Mouse (Mus musculus) embryonic facial prominence, embryonic 13.5 days (tissue): ENCODE data around the gene Ppie. TPM values are rescaled to one million over a fixed set of nuclear protein-coding genes. Genes with fewer than 3 reads are reported as not detected.
"Not testable (repeated sequence)": the region's sequence is repeated elsewhere in the genome, so short reads cannot be mapped to it uniquely, and the experiment has no call there.

Source experiments
- ATAC-seq: fragments of 200-750 bp; cut with Nextera tagmentation; 2 replicates; pipeline ENCODE4 v1.8.0; 2017; ENCODE audit warnings: low read depth; ENCODE audit not compliant: insufficient number of reproducible peaks, insufficient read depth, low FRiP score, low TSS enrichment
- H3K27ac ChIP-seq: fragments of 300-500 bp; sonication (generic); 2 replicates; pipeline ENCODE4 v1.5.1; 2015; ENCODE audit warnings: moderate library complexity, mild to moderate bottlenecking, inconsistent platforms
- H3K27me3 ChIP-seq: fragments of 300-500 bp; sonication (generic); 2 replicates; pipeline ENCODE4 v1.6.1; 2015; ENCODE audit warnings: mild to moderate bottlenecking, inconsistent platforms
- H3K36me3 ChIP-seq: fragments of 300-500 bp; sonication (generic); 2 replicates; pipeline ENCODE4 v1.6.1; 2015; ENCODE audit warnings: mild to moderate bottlenecking, inconsistent platforms
- H3K4me1 ChIP-seq: fragments of 300-500 bp; sonication (generic); 2 replicates; pipeline ENCODE4 v1.6.1; 2015; ENCODE audit warnings: inconsistent platforms
- H3K4me2 ChIP-seq: fragments of 300-500 bp; sonication (generic); 2 replicates; pipeline ENCODE4 v1.6.1; 2015; ENCODE audit warnings: moderate library complexity, mild to moderate bottlenecking, inconsistent platforms
- H3K4me3 ChIP-seq: fragments of 300-500 bp; sonication (generic); 2 replicates; pipeline ENCODE4 v1.5.1; 2015; ENCODE audit warnings: mild to moderate bottlenecking, inconsistent platforms
- H3K9ac ChIP-seq: fragments of 300-500 bp; sonication (generic); 2 replicates; pipeline ENCODE4 v1.6.1; 2015; ENCODE audit warnings: mild to moderate bottlenecking, inconsistent platforms
- H3K9me3 ChIP-seq: fragments of 300-500 bp; sonication (generic); 2 replicates; pipeline ENCODE4 v1.6.1; 2016; ENCODE audit warnings: inconsistent platforms
- WGBS: fragments of 180-500 bp; shearing (Covaris S2); methylation state at CpG from one replicate; pipeline ENCODE4 v1.1.7; 2015; ENCODE audit warnings: mixed read lengths; 5-methylcytosine and 5-hydroxymethylcytosine counted together
- polyA plus RNA-seq: library from polyadenylated mRNA; unstranded; fragments of >200 nt; fragmentation: Nextera tagmentation; extraction: Ambion mirVana; gene quantifications from 2 replicates; pipeline ENCODE4 v1.2.1, GENCODE M21; 2015

Gene Ppie
- polyA plus RNA-seq = 113 and 114 TPM in 2 replicates

GRCm38 (mm10) chr4:123139513-123140154 lies at the start of gene Ppie:
Gene Ppie (minus strand): TSS chr4:123139951.
- Histone ChIP-seq H3K4me3 (peak within 1 kb of the TSS; percentile 69), H3K36me3 (peaks cover 22% of the 10 kb centered on the region), H3K9ac (peak within 1 kb of the TSS; percentile 78), H3K27ac (peak within 1 kb of the TSS; percentile 92), H3K4me1 (peaks cover 15% of the 10 kb centered on the region), H3K9me3 (no peaks in the 10 kb centered on the region), H3K4me2 (peak within 1 kb of the TSS; percentile 81), H3K27me3 (no peaks in the 10 kb centered on the region)
- peak; percentile 94 for ATAC-seq
- under 1% methylated on average over 34 of the region's 34 CpGs for WGBS

DNA sequence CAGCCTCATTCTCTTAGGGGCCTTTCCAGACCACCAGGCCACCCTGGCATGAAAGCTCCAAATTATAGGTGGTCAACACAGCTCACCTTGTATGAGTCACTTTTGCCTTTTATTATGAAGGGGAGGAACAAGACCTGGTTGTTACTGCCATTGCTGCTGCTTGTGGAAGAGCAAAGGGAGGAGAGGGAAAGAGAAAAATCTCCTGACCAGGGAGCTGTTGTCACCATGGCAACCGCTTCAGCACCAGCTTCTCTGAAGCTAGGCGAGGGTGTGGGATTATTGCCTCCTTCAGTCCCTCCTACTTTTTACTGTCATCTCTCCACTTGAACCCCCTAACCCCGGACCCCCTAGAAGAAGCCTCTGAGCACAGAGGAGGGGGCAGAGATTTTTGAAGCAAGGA lies 45.1 kb upstream of the Ppie start:
- Histone ChIP-seq H3K36me3 (no peaks in the 10 kb centered on the region), H3K27me3 (peaks cover 76% of the 10 kb centered on the region), H3K9me3 (no peaks in the 10 kb centered on the region), H3K4me3 (no peak overlapping the region), H3K4me1 (peaks cover 17% of the 10 kb centered on the region), H3K27ac (no peak overlapping the region), H3K9ac (no peak overlapping the region), H3K4me2 (no peak overlapping the region)
- ATAC-seq = no peak
- WGBS = 46% methylated on average over 3 of the region's 3 CpGs

GRCm38 (mm10) chr4:123183239-123184056 lies 43.7 kb upstream of the Ppie start:
- ATAC-seq = peak; percentile 75; the same call in 1 of the 2 replicates
- Histone ChIP-seq H3K4me2 (peak overlapping the region; percentile 81), H3K4me1 (peaks cover 17% of the 10 kb centered on the region), H3K27me3 (peaks cover 76% of the 10 kb centered on the region), H3K9ac (peak overlapping the region; percentile 62), H3K36me3 (no peaks in the 10 kb centered on the region), H3K27ac (no peak overlapping the region), H3K4me3 (peak overlapping the region; percentile 53), H3K9me3 (no peaks in the 10 kb centered on the region)
- WGBS = 10% methylated on average over 44 of the region's 44 CpGs

DNA sequence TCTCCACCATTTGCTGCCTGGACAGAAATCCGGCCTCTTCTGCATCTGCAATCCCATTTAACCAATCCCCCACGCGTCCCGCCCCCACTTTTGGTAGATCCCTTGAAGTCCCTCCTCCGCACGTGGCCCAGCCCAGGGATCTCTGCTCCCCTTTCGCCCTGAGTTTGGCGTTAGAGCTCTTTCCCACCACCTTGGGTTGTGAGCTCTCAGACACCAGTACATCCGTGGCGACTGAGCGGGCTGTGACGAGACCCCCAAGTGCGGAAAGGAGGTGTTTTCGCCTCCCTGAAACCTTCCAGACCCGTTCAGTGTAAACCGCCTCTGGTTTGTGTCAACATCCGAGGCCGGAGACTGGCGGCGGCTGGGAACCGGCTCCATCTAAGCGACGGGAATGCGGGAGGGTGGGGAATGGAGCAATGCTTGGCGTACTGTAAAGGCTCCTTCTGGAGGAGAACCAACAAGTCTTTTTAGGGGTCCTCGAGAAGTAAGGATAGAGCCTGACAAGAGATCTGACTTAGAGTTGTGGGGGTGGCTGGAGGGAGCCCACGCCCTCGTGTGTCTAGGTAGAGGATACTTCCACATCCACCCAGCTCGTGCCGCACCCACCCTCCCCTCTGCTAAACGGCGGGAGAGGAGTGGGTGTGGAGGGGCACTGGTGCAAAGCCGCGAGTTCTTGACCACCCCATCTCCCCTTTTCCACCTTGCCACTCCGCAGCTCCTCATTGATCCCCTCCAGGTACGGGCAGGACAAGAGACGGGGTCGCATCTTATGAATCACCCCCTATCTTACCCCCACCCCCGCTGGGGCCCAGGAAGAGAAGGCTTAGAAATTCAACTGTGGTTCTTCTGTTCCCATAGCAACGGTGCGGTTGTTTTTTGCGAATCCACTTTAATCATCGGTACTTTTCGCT lies 42.8 kb upstream of the Ppie start, which contains the start of gene Hpcal4:
Hpcal4 (plus strand) TSS at position 900 of the 911 bp plus-strand sequence.
- Histone ChIP-seq H3K4me2 (peak within 1 kb of the TSS; percentile 81), H3K27me3 (peaks cover 76% of the 10 kb centered on the region), H3K9ac (peak within 1 kb of the TSS; percentile 62), H3K4me1 (peaks cover 17% of the 10 kb centered on the region), H3K4me3 (peak within 1 kb of the TSS; percentile 53), H3K27ac (no peak within 1 kb of the TSS), H3K36me3 (no peaks in the 10 kb centered on the region), H3K9me3 (no peaks in the 10 kb centered on the region)
- under 1% methylated on average over 42 of the region's 44 CpGs for WGBS
- peak; percentile 53; the same call in 1 of the 2 replicates for ATAC-seq

DNA sequence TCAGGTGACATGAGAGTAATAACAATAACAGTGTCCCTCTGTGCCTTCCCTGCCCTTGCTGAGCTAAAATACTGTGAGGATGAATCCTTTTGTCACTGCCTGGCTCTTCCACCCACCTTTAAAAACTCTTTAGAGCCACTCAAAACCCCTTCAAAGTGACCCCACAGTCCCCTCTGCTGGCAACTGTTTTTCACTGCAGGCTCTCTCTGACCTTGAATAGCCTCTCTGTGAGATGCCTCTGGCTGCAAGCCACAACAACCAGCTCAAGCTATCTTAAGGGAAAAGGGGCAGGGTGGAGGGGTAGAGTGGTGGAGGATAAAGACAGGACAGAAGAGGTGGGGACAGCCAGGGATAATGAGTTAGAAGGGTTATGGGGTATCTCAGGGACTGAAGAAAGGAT lies 32.1 kb upstream of the Ppie start:
- Histone ChIP-seq H3K4me1 (no peaks in the 10 kb centered on the region), H3K4me2 (no peak overlapping the region), H3K27ac (no peak overlapping the region), H3K27me3 (peaks cover 44% of the 10 kb centered on the region), H3K36me3 (no peaks in the 10 kb centered on the region), H3K4me3 (no peak overlapping the region), H3K9me3 (no peaks in the 10 kb centered on the region; the same call in 1 of the 2 replicates), H3K9ac (no peak overlapping the region)
- no peak for ATAC-seq

DNA sequence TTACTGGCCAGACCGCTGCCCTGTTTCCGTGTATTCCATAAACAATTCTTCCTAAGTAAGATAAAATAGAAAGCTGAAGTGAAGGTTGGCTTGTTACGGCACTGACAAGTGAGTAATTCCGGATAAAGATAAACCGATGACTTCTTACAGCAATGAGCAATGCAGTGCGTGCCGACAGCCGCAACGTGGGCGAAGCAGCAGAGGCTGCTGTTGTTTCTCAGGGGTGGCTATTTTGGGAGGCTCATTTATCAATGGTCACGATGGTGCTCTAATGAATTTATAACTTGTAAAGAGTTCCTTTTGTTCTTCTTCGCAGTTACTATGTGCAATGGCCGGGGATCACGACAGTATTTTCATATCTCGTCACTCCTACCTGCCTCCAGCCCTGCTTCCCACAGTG lies 24.4 kb upstream of the Ppie start:
- Histone ChIP-seq H3K4me3 (no peak overlapping the region), H3K27me3 (peaks cover 12% of the 10 kb centered on the region), H3K9ac (no peak overlapping the region), H3K9me3 (no peaks in the 10 kb centered on the region; the same call in 1 of the 2 replicates), H3K27ac (no peak overlapping the region), H3K36me3 (no peaks in the 10 kb centered on the region), H3K4me2 (no peak overlapping the region), H3K4me1 (peaks cover 7% of the 10 kb centered on the region)
- 90% methylated on average over 15 of the region's 15 CpGs for WGBS
- ATAC-seq = no peak

DNA sequence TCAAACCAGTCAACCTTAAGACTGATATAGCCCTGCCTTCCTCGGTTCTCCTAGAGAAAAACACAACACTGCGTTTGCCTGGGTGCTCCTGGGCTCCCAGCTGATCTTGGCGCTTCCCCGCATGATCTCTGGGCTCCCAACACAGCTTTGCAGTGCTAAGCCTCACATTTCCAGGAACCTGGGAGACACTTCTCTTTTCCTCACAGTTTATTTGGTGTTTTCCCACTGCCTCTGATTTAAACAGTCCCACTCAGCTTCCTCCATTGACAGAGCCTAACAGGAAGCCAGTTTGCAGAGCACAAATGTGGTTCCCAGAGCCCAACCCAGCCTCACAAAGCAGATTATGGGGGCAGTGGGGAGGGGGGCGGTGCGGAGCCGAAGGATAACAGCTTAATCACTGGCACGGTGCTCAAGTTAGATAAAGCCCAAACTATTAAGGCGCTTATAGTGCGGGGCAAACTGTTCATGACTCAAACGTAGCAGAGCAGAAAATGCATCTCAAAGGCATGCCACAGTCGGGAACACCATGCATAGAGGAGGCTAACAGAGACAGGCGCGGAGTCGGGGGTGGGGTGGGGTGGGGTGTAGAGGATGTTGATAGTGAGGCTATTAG lies 22.7 kb upstream of the Ppie start:
- Histone ChIP-seq H3K27me3 (peaks cover 12% of the 10 kb centered on the region), H3K36me3 (no peaks in the 10 kb centered on the region), H3K4me2 (peak overlapping the region; percentile 36), H3K9ac (no peak overlapping the region; the same call in 1 of the 2 replicates), H3K27ac (no peak overlapping the region), H3K4me3 (no peak overlapping the region), H3K9me3 (no peaks in the 10 kb centered on the region), H3K4me1 (peaks cover 7% of the 10 kb centered on the region)
- WGBS = 18% methylated on average over 15 of the region's 15 CpGs
- no peak for ATAC-seq

DNA sequence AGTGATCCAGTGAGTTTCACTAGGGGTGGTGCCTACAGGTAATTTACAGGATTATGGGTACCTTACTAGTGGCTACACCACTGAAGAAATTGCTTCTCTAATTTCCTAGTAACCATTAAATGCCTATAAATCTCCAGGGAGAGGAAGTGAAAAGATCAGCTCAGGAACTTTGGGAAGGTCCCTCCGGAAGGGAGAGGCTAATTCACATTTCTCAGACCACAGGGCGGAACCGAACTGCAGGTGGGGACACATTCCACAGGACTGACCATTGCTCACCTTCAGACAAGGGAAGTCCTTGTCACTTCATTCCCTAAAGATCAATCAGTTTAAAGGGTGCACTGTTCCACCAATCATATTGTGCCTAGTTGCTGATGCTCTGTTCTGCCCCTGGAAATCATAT lies 21.5 kb upstream of the Ppie start:
- not testable (repeated sequence) for H3K9me3 ChIP-seq

DNA sequence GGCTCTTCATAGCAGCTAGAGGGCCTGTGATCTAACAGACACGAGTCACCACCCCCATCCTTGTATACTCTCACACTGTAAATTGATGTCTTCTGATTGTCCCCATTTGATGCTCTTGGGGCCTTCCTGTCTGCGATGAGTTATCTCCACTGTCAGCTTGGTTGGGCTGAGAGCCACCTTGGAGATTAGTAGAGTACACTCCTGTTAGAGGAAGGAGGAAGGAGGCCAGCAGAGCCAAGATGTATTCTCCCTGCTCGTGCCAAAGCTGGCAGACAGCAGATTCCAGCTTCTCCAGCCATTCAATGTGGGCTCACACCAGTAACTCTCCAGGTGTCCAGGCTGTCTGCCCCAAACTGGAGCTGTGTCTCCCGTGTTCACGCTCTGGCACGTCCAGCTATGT lies 20.8 kb upstream of the Ppie start:
- WGBS = 83% methylated on average over 6 of the region's 6 CpGs
- Histone ChIP-seq H3K4me2 (no peak overlapping the region), H3K27me3 (peaks cover 12% of the 10 kb centered on the region), H3K4me3 (no peak overlapping the region), H3K36me3 (no peaks in the 10 kb centered on the region), H3K9ac (no peak overlapping the region), H3K4me1 (peaks cover 7% of the 10 kb centered on the region), H3K9me3 (no peaks in the 10 kb centered on the region), H3K27ac (no peak overlapping the region)
- ATAC-seq = no peak

More for the DNA sequence above, 21.5 kb upstream of the Ppie start:
- 78% methylated on average over 3 of the region's 3 CpGs for WGBS
- not testable (repeated sequence) for ATAC-seq, H3K4me2 ChIP-seq, H3K36me3 ChIP-seq, H3K9ac ChIP-seq, H3K4me1 ChIP-seq, H3K27ac ChIP-seq, H3K4me3 ChIP-seq
- H3K27me3 ChIP-seq = peaks cover 12% of the 10 kb centered on the region

DNA sequence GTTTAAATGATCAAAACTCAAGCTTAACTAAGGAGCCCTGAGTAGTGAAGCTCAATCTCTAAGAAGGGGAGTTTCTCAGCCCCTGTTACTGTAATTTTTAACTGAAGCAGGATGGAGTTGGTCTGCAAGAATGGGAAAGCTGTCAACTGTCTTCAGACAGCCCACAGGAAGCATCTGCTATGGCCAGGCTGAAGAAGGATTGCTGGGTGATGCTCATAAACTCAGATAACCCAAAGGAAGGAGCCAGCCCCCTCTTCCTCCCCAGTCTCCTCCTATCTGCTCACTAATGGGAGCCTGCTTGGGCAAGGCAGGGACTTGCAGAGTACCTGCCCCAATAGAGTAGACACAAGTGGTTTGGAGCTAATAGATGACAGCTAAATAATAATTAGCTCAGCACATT lies 16.1 kb upstream of the Ppie start:
- H3K9me3 ChIP-seq = no peaks in the 10 kb centered on the region
- no peaks in the 10 kb centered on the region for H3K4me1 ChIP-seq
- H3K27me3 ChIP-seq = no peaks in the 10 kb centered on the region
- H3K4me3 ChIP-seq = no peak overlapping the region
- H3K27ac ChIP-seq = no peak overlapping the region
- no peak overlapping the region for H3K9ac ChIP-seq
- H3K36me3 ChIP-seq = no peaks in the 10 kb centered on the region
- H3K4me2 ChIP-seq = no peak overlapping the region
- no peak for ATAC-seq

DNA sequence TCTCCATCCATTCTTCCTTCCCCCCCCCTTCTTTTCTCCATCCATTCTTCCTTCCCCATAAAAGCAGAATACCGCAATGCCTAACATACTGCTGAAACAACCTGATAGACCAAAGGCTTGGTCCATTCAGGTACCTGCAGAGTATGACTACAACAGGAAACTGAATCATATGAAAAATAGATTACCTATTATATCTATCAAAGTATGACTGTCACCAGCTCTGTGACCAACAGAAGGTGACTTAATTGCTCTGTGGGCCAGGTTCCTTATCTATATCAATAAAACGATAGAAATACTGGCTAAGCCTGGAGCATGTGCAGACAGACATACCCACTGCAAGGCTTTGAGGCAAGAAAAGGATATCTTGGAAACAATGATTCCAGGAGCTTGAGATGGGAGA lies 15.7 kb upstream of the Ppie start:
- H3K27me3 ChIP-seq = no peaks in the 10 kb centered on the region

More for the DNA sequence above, 15.7 kb upstream of the Ppie start:
- H3K27ac ChIP-seq = no peak overlapping the region
- H3K4me3 ChIP-seq = no peak overlapping the region
- H3K9me3 ChIP-seq = no peaks in the 10 kb centered on the region
- no peak overlapping the region for H3K9ac ChIP-seq
- no peak overlapping the region for H3K4me2 ChIP-seq
- no peaks in the 10 kb centered on the region for H3K4me1 ChIP-seq
- 66% methylated on average over 2 of the region's 2 CpGs for WGBS
- no peak for ATAC-seq
- no peaks in the 10 kb centered on the region for H3K36me3 ChIP-seq
